Mouse (Mus musculus) left cerebral cortex, adult 8-10 months (tissue): ENCODE measurements around the gene Cyb5r4. TPM values are rescaled to one million over a fixed set of nuclear protein-coding genes. Genes with fewer than 3 reads are reported as not detected.
"Not testable (repeated sequence)": the region's sequence is repeated elsewhere in the genome, so short reads cannot be mapped to it uniquely, and the experiment has no call there.

Experiments
- DNase-seq, 2 experiments: peaks; one replicate each; pipeline ENCODE4 v3.0.0; 2022; ENCODE audit warnings: low spot score in 2 of 2
- total RNA-seq, 4 experiments: library from RNA; stranded (reverse); gene quantifications; 2 replicates each; pipeline ENCODE4 v1.2.4; 2022

Gene Cyb5r4
- total RNA-seq: 10 to 100 TPM; 29.5 to 39.4 (median 34.9) TPM

- DNase-seq: peak; percentile 80 to 93
These were observed at the start of gene Cyb5r4 for GRCm38 (mm10) chr9:87021778-87022523. Gene Cyb5r4, plus strand, starts transcription at chr9:87022014.

GRCm38 (mm10) chr9:86972471-86972870, 49.3 kb upstream of the Cyb5r4 start:
- not testable (repeated sequence) for DNase-seq

- no peak for DNase-seq
These were observed 48.3 kb upstream of the Cyb5r4 start for GRCm38 (mm10) chr9:86973562-86973961.

- DNase-seq: no peak
These were observed 44.9 kb upstream of the Cyb5r4 start for GRCm38 (mm10) chr9:86976896-86977295.

GRCm38 (mm10) chr9:86978257-86978907, 43.4 kb upstream of the Cyb5r4 start:
- no peak for DNase-seq

GRCm38 (mm10) chr9:86980048-86980447, 41.8 kb upstream of the Cyb5r4 start:
- no peak for DNase-seq

GRCm38 (mm10) chr9:86980942-86981341, 40.9 kb upstream of the Cyb5r4 start:
- no peak for DNase-seq

GRCm38 (mm10) chr9:86981551-86981950, 40.3 kb upstream of the Cyb5r4 start:
- DNase-seq: no peak

- no peak for DNase-seq
These were observed 37.2 kb upstream of the Cyb5r4 start for GRCm38 (mm10) chr9:86984583-86984982.

GRCm38 (mm10) chr9:86985105-86985504, 36.7 kb upstream of the Cyb5r4 start:
- no peak for DNase-seq

- DNase-seq: no peak
These were observed 35.0 kb upstream of the Cyb5r4 start for GRCm38 (mm10) chr9:86986703-86987296.

GRCm38 (mm10) chr9:86989822-86990221, 32.0 kb upstream of the Cyb5r4 start:
- DNase-seq: no peak

GRCm38 (mm10) chr9:86991758-86992157, 30.1 kb upstream of the Cyb5r4 start:
- no peak for DNase-seq

- DNase-seq: no peak
These were observed 24.6 kb upstream of the Cyb5r4 start for GRCm38 (mm10) chr9:86997046-86997691.

- peak in 1 of 2 experiments; percentile 79 for DNase-seq
These were observed 21.7 kb upstream of the Cyb5r4 start for GRCm38 (mm10) chr9:86999956-87000582.

GRCm38 (mm10) chr9:87004701-87005434, 16.9 kb upstream of the Cyb5r4 start:
- no peak for DNase-seq

GRCm38 (mm10) chr9:87005435-87005779, 16.4 kb upstream of the Cyb5r4 start:
- DNase-seq: no peak

- DNase-seq: no peak
These were observed 13.3 kb upstream of the Cyb5r4 start for GRCm38 (mm10) chr9:87008507-87008906.

GRCm38 (mm10) chr9:87008919-87009318, 12.9 kb upstream of the Cyb5r4 start:
- no peak for DNase-seq

- peak; percentile 33 to 35 for DNase-seq
These were observed 6.4 kb upstream of the Cyb5r4 start, which contains the start of gene Ripply2 for GRCm38 (mm10) chr9:87015288-87015937. Gene Ripply2, plus strand, starts transcription at chr9:87015537.
